Mouse (Mus musculus) kidney, adult 9 months (tissue): ENCODE measurements around the gene Gpr171.
"Not testable (repeated sequence)": the region's sequence is repeated elsewhere in the genome, so short reads cannot be mapped to it uniquely, and the experiment has no call there.

Experiments used
- DNase-seq: peaks from one replicate; pipeline ENCODE4 v3.0.0; 2022

The Gpr171 gene

GRCm38 (mm10) chr3:59101218-59101986 is at the start of gene Gpr171:
Gene Gpr171 (minus strand): TSS chr3:59101821.
- DNase-seq, result no peak

GRCm38 (mm10) chr3:59150624-59151023 is 49.0 kb upstream of the Gpr171 start:
- DNase-seq, result no peak

- no peak for DNase-seq
Measured at GRCm38 (mm10) chr3:59149646-59150045, 48.0 kb upstream of the Gpr171 start.

GRCm38 (mm10) chr3:59145194-59145593 is 43.6 kb upstream of the Gpr171 start:
- peak; percentile 24 for DNase-seq

GRCm38 (mm10) chr3:59141507-59142305 is 40.1 kb upstream of the Gpr171 start:
- DNase-seq, result no peak

GRCm38 (mm10) chr3:59140941-59141340 is 39.3 kb upstream of the Gpr171 start:
- not testable (repeated sequence) for DNase-seq

GRCm38 (mm10) chr3:59140115-59140514 is 38.5 kb upstream of the Gpr171 start:
- no peak for DNase-seq

GRCm38 (mm10) chr3:59139651-59140051 is 38.0 kb upstream of the Gpr171 start:
- DNase-seq, result peak; percentile 21

GRCm38 (mm10) chr3:59138946-59139468 is 37.4 kb upstream of the Gpr171 start:
- peak; percentile 12 for DNase-seq

- DNase-seq, result no peak
Measured at GRCm38 (mm10) chr3:59135911-59136653, 34.5 kb upstream of the Gpr171 start.

- DNase-seq, result no peak
Measured at GRCm38 (mm10) chr3:59133189-59133588, 31.6 kb upstream of the Gpr171 start.

- no peak for DNase-seq
Measured at GRCm38 (mm10) chr3:59131966-59132365, 30.3 kb upstream of the Gpr171 start.

GRCm38 (mm10) chr3:59131081-59131480 is 29.5 kb upstream of the Gpr171 start:
- no peak for DNase-seq

- DNase-seq, result peak; percentile 24
Measured at GRCm38 (mm10) chr3:59130431-59130830, 28.8 kb upstream of the Gpr171 start.

- no peak for DNase-seq
Measured at GRCm38 (mm10) chr3:59129547-59129946, 27.9 kb upstream of the Gpr171 start.

GRCm38 (mm10) chr3:59128681-59129080 is 27.1 kb upstream of the Gpr171 start:
- no peak for DNase-seq

- DNase-seq, result no peak
Measured at GRCm38 (mm10) chr3:59125783-59126555, 24.3 kb upstream of the Gpr171 start.

GRCm38 (mm10) chr3:59125022-59125421 is 23.4 kb upstream of the Gpr171 start:
- DNase-seq, result no peak

- DNase-seq, result no peak
Measured at GRCm38 (mm10) chr3:59121780-59122449, 20.3 kb upstream of the Gpr171 start.

GRCm38 (mm10) chr3:59121067-59121730 is 19.6 kb upstream of the Gpr171 start:
- DNase-seq, result no peak

GRCm38 (mm10) chr3:59113973-59114517 is 12.4 kb upstream of the Gpr171 start:
- no peak for DNase-seq
